Mouse (Mus musculus) MEL (cell line): ENCODE results near the gene Nrn1l. TPM values are rescaled to one million over a fixed set of nuclear protein-coding genes. Genes with fewer than 3 reads are reported as not detected.

ENCODE experiments used
- DNase-seq: peaks from one replicate; pipeline ENCODE4 v3.0.0; 2011; ENCODE audit warnings: low read depth, low spot score
- H3K27ac ChIP-seq: 2 replicates; pipeline ENCODE4 v1.5.1; 2012; ENCODE audit warnings: low read depth, mild to moderate bottlenecking, control low read depth, low read length, moderate library complexity; ENCODE audit not compliant: control insufficient read depth
- H3K27me3 ChIP-seq, 2 experiments: fragments of 150-350 bp in 1 of 2; sonication (generic) in 1 of 2; 2 replicates each; pipeline ENCODE4 v1.6.1; 2012; ENCODE audit warnings: low read length in 2 of 2, mild to moderate bottlenecking in 2 of 2, improper control_type of control experiment in 1 of 2, moderate library complexity in 1 of 2; ENCODE audit not compliant: insufficient read depth in 2 of 2, control insufficient read depth in 1 of 2
- H3K36me3 ChIP-seq, 2 experiments: 2 replicates each; pipeline ENCODE4 v1.6.1; 2012 to 2014; ENCODE audit warnings: low read length in 2 of 2, improper control_type of control experiment in 1 of 2, inconsistent platforms in 1 of 2, mild to moderate bottlenecking in 1 of 2; ENCODE audit not compliant: insufficient read depth in 2 of 2, control insufficient read depth in 1 of 2
- H3K4me1 ChIP-seq, 2 experiments: fragments of 150-350 bp in 1 of 2; sonication (generic) in 1 of 2; 2 replicates each; pipeline ENCODE4 v1.6.1; 2012; ENCODE audit warnings: low read length in 2 of 2, improper control_type of control experiment in 1 of 2, mild to moderate bottlenecking in 1 of 2; ENCODE audit not compliant: insufficient read depth in 2 of 2, control insufficient read depth in 1 of 2
- H3K4me3 ChIP-seq, 2 experiments: fragments of 150-350 bp in 1 of 2; sonication (generic) in 1 of 2; 2 replicates each; pipeline ENCODE4 v1.5.1; 2012; ENCODE audit warnings: low read depth in 2 of 2, low read length in 2 of 2, mild to moderate bottlenecking in 2 of 2, moderate library complexity in 2 of 2, control low read depth in 1 of 2, improper control_type of control experiment in 1 of 2; ENCODE audit not compliant: control insufficient read depth in 1 of 2, insufficient read depth in 1 of 2
- H3K79me2 ChIP-seq: 2 replicates; pipeline ENCODE4 v1.6.1; 2012; ENCODE audit warnings: mild to moderate bottlenecking, low read length, moderate library complexity; ENCODE audit not compliant: control insufficient read depth, poor library complexity, insufficient read depth
- H3K9ac ChIP-seq: 2 replicates; pipeline ENCODE4 v1.6.1; 2012; ENCODE audit warnings: low read depth, mild to moderate bottlenecking, control low read depth, low read length, moderate library complexity; ENCODE audit not compliant: control insufficient read depth, poor library complexity, severe bottlenecking
- H3K9me3 ChIP-seq: fragments of 150-350 bp; sonication (generic); replicated peaks from 2 replicates; pipeline ENCODE4 v1.6.1; 2012; ENCODE audit warnings: mild to moderate bottlenecking, low read length, improper control_type of control experiment, moderate library complexity; ENCODE audit not compliant: insufficient read depth
- BHLHE40 ChIP-seq: IDR thresholded peaks from 2 replicates; pipeline ENCODE4 v1.6.1; 2012; ENCODE audit warnings: low read depth, mild to moderate bottlenecking, inconsistent platforms, low read length, improper control_type of control experiment, borderline replicate concordance
- CHD2 ChIP-seq: IDR thresholded peaks from 2 replicates; pipeline ENCODE4 v1.6.1; 2011; ENCODE audit warnings: low read length, improper control_type of control experiment
- CTCF ChIP-seq, 3 experiments: IDR thresholded peaks in 2 of 3; conservative IDR thresholded peaks in 1 of 3; 2 replicates each; pipeline ENCODE4 v1.5.1; 2011 to 2012; ENCODE audit warnings: low read length in 3 of 3, low read depth in 2 of 3, mild to moderate bottlenecking in 2 of 3, improper control_type of control experiment in 1 of 3, inconsistent platforms in 1 of 3, mixed read lengths in 1 of 3, moderate library complexity in 1 of 3; ENCODE audit not compliant: control insufficient read depth in 1 of 3, insufficient read depth in 1 of 3, poor library complexity in 1 of 3, severe bottlenecking in 1 of 3
- E2F4 ChIP-seq: IDR thresholded peaks from 2 replicates; pipeline ENCODE4 v1.6.1; 2011; ENCODE audit warnings: low read depth, low read length, improper control_type of control experiment, borderline replicate concordance
- ELF1 ChIP-seq: IDR thresholded peaks from 2 replicates; pipeline ENCODE4 v1.6.1; 2014; ENCODE audit warnings: low read depth, mild to moderate bottlenecking, inconsistent platforms, low read length, improper control_type of control experiment, moderate library complexity
- EP300 ChIP-seq, 2 experiments: IDR thresholded peaks; 2 replicates each; pipeline ENCODE4 v1.6.1; 2011; ENCODE audit warnings: improper control_type of control experiment in 2 of 2, low read length in 2 of 2, low read depth in 1 of 2, mild to moderate bottlenecking in 1 of 2
- ETS1 ChIP-seq: IDR thresholded peaks from 2 replicates; pipeline ENCODE4 v1.6.1; 2012; ENCODE audit warnings: low read depth, mild to moderate bottlenecking, inconsistent platforms, low read length, improper control_type of control experiment, moderate library complexity
- GABPA ChIP-seq: IDR thresholded peaks from 2 replicates; pipeline ENCODE4 v1.6.1; 2012; ENCODE audit warnings: low read depth, mild to moderate bottlenecking, inconsistent platforms, low read length, improper control_type of control experiment, moderate library complexity
- GATA1 ChIP-seq: IDR thresholded peaks from 2 replicates; pipeline ENCODE4 v1.6.1; 2011; ENCODE audit warnings: low read depth, low read length, improper control_type of control experiment
- HCFC1 ChIP-seq: IDR thresholded peaks from 2 replicates; pipeline ENCODE4 v1.6.1; 2012; ENCODE audit warnings: low read depth, mild to moderate bottlenecking, inconsistent platforms, low read length, improper control_type of control experiment, moderate library complexity
- KAT2A ChIP-seq: conservative IDR thresholded peaks from 2 replicates; pipeline ENCODE4 v1.6.1; 2012; ENCODE audit warnings: low read depth, low read length, improper control_type of control experiment, inconsistent platforms
- MAZ ChIP-seq: IDR thresholded peaks from 2 replicates; pipeline ENCODE4 v1.6.1; 2012; ENCODE audit warnings: low read depth, mild to moderate bottlenecking, inconsistent platforms, low read length, improper control_type of control experiment
- MXI1 ChIP-seq: IDR thresholded peaks from 2 replicates; pipeline ENCODE4 v1.6.1; 2011; ENCODE audit warnings: mild to moderate bottlenecking, low read depth, low read length, improper control_type of control experiment
- MYC ChIP-seq: IDR thresholded peaks from 2 replicates; pipeline ENCODE4 v1.6.1; 2011; ENCODE audit warnings: low read depth, mild to moderate bottlenecking, low read length, improper control_type of control experiment, moderate library complexity
- NRF1 ChIP-seq: IDR thresholded peaks from 2 replicates; pipeline ENCODE4 v1.6.1; 2014; ENCODE audit warnings: low read depth, mild to moderate bottlenecking, inconsistent platforms, low read length, improper control_type of control experiment, moderate library complexity; ENCODE audit not compliant: poor library complexity, insufficient read depth, severe bottlenecking
- POLR2A ChIP-seq, 2 experiments: IDR thresholded peaks; 2 replicates each; pipeline ENCODE4 v1.6.1; 2011 to 2012; ENCODE audit warnings: low read length in 2 of 2, mild to moderate bottlenecking in 2 of 2, control low read depth in 1 of 2, improper control_type of control experiment in 1 of 2, low read depth in 1 of 2, moderate library complexity in 1 of 2; ENCODE audit not compliant: control insufficient read depth in 1 of 2, insufficient read depth in 1 of 2, poor library complexity in 1 of 2
- POLR2AphosphoS2 ChIP-seq: IDR thresholded peaks from 2 replicates; pipeline ENCODE4 v1.6.1; 2011; ENCODE audit warnings: low read length, improper control_type of control experiment
- POLR2AphosphoS5 ChIP-seq: IDR thresholded peaks from 2 replicates; pipeline ENCODE4 v1.6.1; 2012; ENCODE audit warnings: low read depth, borderline replicate concordance, mild to moderate bottlenecking, inconsistent platforms, low read length, moderate library complexity, mixed read lengths
- RAD21 ChIP-seq: IDR thresholded peaks from 2 replicates; pipeline ENCODE4 v1.6.1; 2011; ENCODE audit warnings: mild to moderate bottlenecking, low read depth, low read length, improper control_type of control experiment
- SIN3A ChIP-seq: IDR thresholded peaks from 2 replicates; pipeline ENCODE4 v1.6.1; 2012; ENCODE audit warnings: low read length, improper control_type of control experiment, inconsistent platforms
- SMC3 ChIP-seq: IDR thresholded peaks from 2 replicates; pipeline ENCODE4 v1.6.1; 2011; ENCODE audit warnings: low read depth, low read length, improper control_type of control experiment
- TAL1 ChIP-seq: IDR thresholded peaks from 2 replicates; pipeline ENCODE4 v1.6.1; 2012; ENCODE audit warnings: mild to moderate bottlenecking, inconsistent platforms, low read length, moderate library complexity, mixed read lengths
- TBP ChIP-seq: IDR thresholded peaks from 2 replicates; pipeline ENCODE4 v1.8.0; 2011; ENCODE audit warnings: low read depth, low read length, improper control_type of control experiment
- TCF12 ChIP-seq: IDR thresholded peaks from 2 replicates; pipeline ENCODE4 v1.6.1; 2014; ENCODE audit warnings: low read depth, mild to moderate bottlenecking, inconsistent platforms, low read length, improper control_type of control experiment, moderate library complexity
- UBTF ChIP-seq: IDR thresholded peaks from 2 replicates; pipeline ENCODE4 v1.6.1; 2012; ENCODE audit warnings: low read depth, mild to moderate bottlenecking, inconsistent platforms, low read length, improper control_type of control experiment, moderate library complexity, borderline replicate concordance; ENCODE audit not compliant: insufficient read depth
- USF2 ChIP-seq, 2 experiments: IDR thresholded peaks; 2 replicates each; pipeline ENCODE4 v1.6.1; 2011 to 2012; ENCODE audit warnings: improper control_type of control experiment in 2 of 2, low read length in 2 of 2, borderline replicate concordance in 1 of 2, inconsistent platforms in 1 of 2, low read depth in 1 of 2, mild to moderate bottlenecking in 1 of 2; ENCODE audit not compliant: insufficient read depth in 1 of 2
- ZC3H11A ChIP-seq: IDR thresholded peaks from 2 replicates; pipeline ENCODE4 v1.6.1; 2012; ENCODE audit warnings: low read depth, mild to moderate bottlenecking, inconsistent platforms, low read length, improper control_type of control experiment
- ZKSCAN1 ChIP-seq: IDR thresholded peaks from 2 replicates; pipeline ENCODE4 v1.6.1; 2012; ENCODE audit warnings: low read depth, mild to moderate bottlenecking, inconsistent platforms, low read length, improper control_type of control experiment, moderate library complexity
- ZNF384 ChIP-seq: IDR thresholded peaks from 2 replicates; pipeline ENCODE4 v1.6.1; 2012; ENCODE audit warnings: low read depth, mild to moderate bottlenecking, inconsistent platforms, low read length, improper control_type of control experiment
- polyA plus RNA-seq, 2 experiments: library from polyadenylated mRNA; stranded (reverse) in 1 of 2; unstranded in 1 of 2; fragments of >175 nt in 1 of 2; fragments of >200 nt in 1 of 2; gene quantifications; 2 replicates each; pipeline versions ENCODE4 v1.2.1 to v1.2.4; 2012; ENCODE audit warnings: low replicate concordance in 2 of 2, low read depth in 1 of 2; ENCODE audit not compliant: insufficient read length in 2 of 2, insufficient read depth in 1 of 2, missing spikeins in 1 of 2
- total RNA-seq: library from RNA; depleted of rRNA; stranded (reverse); fragments of 300-350 nt; gene quantifications from 2 replicates; pipeline ENCODE4 v1.2.3, GENCODE M21; 2012

Gene Nrn1l
- total and polyA plus RNA-seq, 3 experiments = 0.39 TPM; not detected in 2

- Histone ChIP-seq H3K27ac (no peak overlapping the region; the same call in 1 of the 2 replicates), H3K4me1 (peaks cover 6 to 28% of the 10 kb centered on the region in 2 experiments), H3K9me3 (no peaks in the 10 kb centered on the region), H3K4me3 (peak overlapping the region; percentile 63 to 83), H3K27me3 (no peaks in the 10 kb centered on the region), H3K9ac (peak overlapping the region; percentile 85), H3K36me3 (peaks cover 2 to 25% of the 10 kb centered on the region in 2 experiments; a peak in 3 of 4 replicates), H3K79me2 (peaks cover 47% of the 10 kb centered on the region)
- peak; percentile 63 for DNase-seq
- TF ChIP-seq CTCF (IDR thresholded peaks at IDR 0.05 in 2 of 3, conservative IDR thresholded peaks at IDR 0.05 in 1 of 3; ENCODE audit: control insufficient read depth in 1 of 3, insufficient read depth in 1 of 3, low read depth in 2 of 3, low read length in 3 of 3, poor library complexity in 1 of 3, severe bottlenecking in 1 of 3) = peak; percentile 10 to 55 (median 31); a peak in 4 of 6 replicates
- no peak for TF ChIP-seq MYC
- TF ChIP-seq SMC3 = peak; percentile 40
- TF ChIP-seq HCFC1 = 0 out of 2 replicates have a peak, but pooled peaks have one; percentile 3
- TF ChIP-seq ZNF384 = peak; percentile 85
- TF ChIP-seq ETS1 = no peak
- TF ChIP-seq POLR2A (IDR thresholded peaks at IDR 0.05; ENCODE audit: control insufficient read depth in 1 of 2, insufficient read depth in 1 of 2, low read depth in 1 of 2, low read length in 2 of 2, poor library complexity in 1 of 2) = 0 out of 4 replicates have a peak, but pooled peaks of 1 of the 2 experiments have one; percentile 28
- TF ChIP-seq RAD21 = peak; percentile 18
- no peak for TF ChIP-seq TAL1
- no peak for TF ChIP-seq ZC3H11A
Measured at GRCm38 (mm10) chr8:105861951-105862350, 31.4 kb upstream of the Nrn1l start.

- no peaks in the 10 kb centered on the region for H3K27me3 ChIP-seq
- H3K27ac ChIP-seq = no peak overlapping the region
- peaks cover 11 to 20% of the 10 kb centered on the region in 2 experiments for H3K36me3 ChIP-seq
- no peak overlapping the region for H3K9ac ChIP-seq
- no peaks in the 10 kb centered on the region for H3K9me3 ChIP-seq
- no peak overlapping the region for H3K4me3 ChIP-seq
- peaks cover 2 to 11% of the 10 kb centered on the region in 2 experiments; a peak in 1 of 4 replicates for H3K4me1 ChIP-seq
- peaks cover 61% of the 10 kb centered on the region for H3K79me2 ChIP-seq
- peak; percentile 63 for DNase-seq
- TF ChIP-seq TCF12 = 0 out of 2 replicates have a peak, but pooled peaks have one; percentile 14
- no peak for TF ChIP-seq HCFC1
- TF ChIP-seq E2F4 = no peak
- TF ChIP-seq POLR2AphosphoS5 = no peak
- no peak for TF ChIP-seq CHD2
- TF ChIP-seq SIN3A = no peak
- TF ChIP-seq GATA1 = 0 out of 2 replicates have a peak, but pooled peaks have one; percentile 12
- TF ChIP-seq ZNF384 = no peak
- 0 out of 4 replicates have a peak, but pooled peaks of 1 of the 2 experiments have one; percentile 8 for TF ChIP-seq EP300 (IDR thresholded peaks at IDR 0.05; ENCODE audit: low read depth in 1 of 2, low read length in 2 of 2)
- no peak; a peak in 1 of 4 replicates for TF ChIP-seq POLR2A (IDR thresholded peaks at IDR 0.05; ENCODE audit: control insufficient read depth in 1 of 2, insufficient read depth in 1 of 2, low read depth in 1 of 2, low read length in 2 of 2, poor library complexity in 1 of 2)
- no peak for TF ChIP-seq GABPA
- no peak for TF ChIP-seq USF2 (IDR thresholded peaks at IDR 0.05; ENCODE audit: borderline replicate concordance in 1 of 2, insufficient read depth in 1 of 2, low read depth in 1 of 2, low read length in 2 of 2)
- peak; percentile 47 for TF ChIP-seq TAL1
- peak; percentile 66; the same call in 1 of the 2 replicates for TF ChIP-seq MXI1
- peak; percentile 47 for TF ChIP-seq SMC3
- no peak for TF ChIP-seq ELF1
- TF ChIP-seq NRF1 = no peak
- no peak for TF ChIP-seq BHLHE40
- TF ChIP-seq UBTF = no peak
- TF ChIP-seq MAZ = no peak
- no peak for TF ChIP-seq KAT2A
- TF ChIP-seq TBP = no peak
- no peak for TF ChIP-seq ZKSCAN1
- no peak for TF ChIP-seq POLR2AphosphoS2
Measured at GRCm38 (mm10) chr8:105866364-105867029, 26.9 kb upstream of the Nrn1l start.
